Mouse (Mus musculus) left cerebral cortex, adult 18-20 months (tissue): ENCODE results near the gene Col4a2. TPM values are rescaled to one million over a fixed set of nuclear protein-coding genes. Genes with fewer than 3 reads are reported as not detected.
"Not testable (repeated sequence)": the region's sequence is repeated elsewhere in the genome, so short reads cannot be mapped to it uniquely, and the experiment has no call there.

Experiments used
- DNase-seq, 2 experiments: peaks; one replicate each; pipeline ENCODE4 v3.0.0; 2021 to 2022; ENCODE audit warnings: low spot score in 2 of 2, mixed read lengths in 1 of 2
- total RNA-seq, 2 experiments: library from RNA; stranded (reverse); gene quantifications; 2 replicates each; pipeline ENCODE4 v1.2.3; 2021

The Col4a2 gene
- total RNA-seq, 2 experiments from 2014 or later = 40.9 to 45.1 TPM

DNA sequence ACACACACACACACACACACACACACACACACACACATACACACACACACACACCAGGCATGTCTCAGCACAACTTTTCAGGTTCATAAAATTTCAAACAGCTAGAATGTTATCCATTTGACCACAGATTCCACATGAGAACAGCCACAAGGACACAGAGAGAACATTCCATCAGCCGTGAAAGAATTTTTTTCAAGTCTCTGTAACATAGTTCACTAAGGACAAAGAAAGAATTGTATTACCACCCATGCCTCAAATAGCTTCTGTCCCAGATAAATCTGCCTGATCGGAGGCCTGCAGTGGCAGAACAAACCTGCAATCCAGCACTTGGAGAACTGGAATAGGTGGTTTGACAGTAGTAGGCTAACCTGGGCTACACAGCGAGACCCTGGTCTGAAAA, 144.7 kb downstream of the Col4a2 start:
- DNase-seq = no peak

- no peak for DNase-seq
Observed at GRCm38 (mm10) chr8:11457981-11458836, 145.6 kb downstream of the Col4a2 start.

GRCm38 (mm10) chr8:11459016-11459415, 146.4 kb downstream of the Col4a2 start:
- no peak for DNase-seq

DNA sequence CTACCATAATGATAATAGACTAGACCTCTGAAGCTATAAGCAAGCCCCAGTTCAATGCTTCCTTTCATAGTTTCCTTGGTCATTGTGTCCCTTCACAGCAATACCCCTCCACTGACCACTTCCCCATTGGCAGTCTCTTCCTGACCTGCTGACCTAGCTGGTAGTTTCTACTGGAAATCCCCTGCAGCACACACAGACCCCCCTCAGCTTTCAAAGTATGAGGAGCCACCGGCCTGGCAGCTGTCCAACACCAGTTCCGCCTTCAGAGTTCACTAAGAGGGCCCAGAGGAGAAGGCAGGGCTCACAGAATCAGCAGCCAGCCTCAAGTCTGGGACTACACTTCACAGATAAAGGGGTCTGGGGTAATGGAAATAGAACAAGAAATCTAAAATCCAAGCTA, 148.3 kb downstream of the Col4a2 start:
- no peak for DNase-seq

- DNase-seq = no peak
Observed at GRCm38 (mm10) chr8:11461847-11462246, 149.2 kb downstream of the Col4a2 start.

DNA sequence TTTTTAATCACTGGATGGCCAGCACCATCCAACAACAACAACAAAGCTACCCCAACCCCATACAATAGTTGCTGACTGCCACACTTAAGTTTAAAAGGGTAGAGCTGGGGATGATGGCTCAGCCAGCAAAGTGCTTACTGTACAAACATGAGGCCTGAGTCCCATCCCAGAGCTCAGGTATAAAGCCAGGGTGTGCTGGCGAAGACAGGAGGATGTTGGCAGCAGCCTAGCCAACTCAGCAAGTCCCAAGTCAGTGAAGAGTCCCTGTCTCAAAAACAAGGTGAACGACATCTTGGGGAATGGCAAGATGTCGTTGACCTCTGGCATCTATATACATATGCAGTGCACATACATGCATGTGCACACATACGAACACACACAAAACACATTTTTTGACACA, 150.0 kb downstream of the Col4a2 start:
- no peak for DNase-seq

DNA sequence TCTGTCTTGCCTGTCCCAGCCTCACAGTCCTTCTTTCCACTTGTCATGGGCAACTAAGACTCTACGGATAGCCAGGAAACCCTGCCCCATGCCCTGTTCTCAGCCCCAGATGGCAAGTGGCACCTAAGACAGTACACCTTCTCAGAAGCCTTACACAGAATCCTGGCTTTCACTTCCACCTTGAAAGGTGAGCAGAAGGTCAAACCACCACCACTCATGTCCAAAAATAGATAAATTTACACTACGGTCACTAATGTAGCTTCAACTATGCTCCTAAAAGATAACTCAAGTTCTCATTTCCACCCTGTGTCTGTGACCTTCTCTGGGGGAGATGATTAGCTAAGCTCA, 150.9 kb downstream of the Col4a2 start:
- DNase-seq = no peak

GRCm38 (mm10) chr8:11463889-11464706, 151.5 kb downstream of the Col4a2 start:
- DNase-seq = no peak

- no peak for DNase-seq
Observed at GRCm38 (mm10) chr8:11464707-11464964, 152.0 kb downstream of the Col4a2 start.

DNA sequence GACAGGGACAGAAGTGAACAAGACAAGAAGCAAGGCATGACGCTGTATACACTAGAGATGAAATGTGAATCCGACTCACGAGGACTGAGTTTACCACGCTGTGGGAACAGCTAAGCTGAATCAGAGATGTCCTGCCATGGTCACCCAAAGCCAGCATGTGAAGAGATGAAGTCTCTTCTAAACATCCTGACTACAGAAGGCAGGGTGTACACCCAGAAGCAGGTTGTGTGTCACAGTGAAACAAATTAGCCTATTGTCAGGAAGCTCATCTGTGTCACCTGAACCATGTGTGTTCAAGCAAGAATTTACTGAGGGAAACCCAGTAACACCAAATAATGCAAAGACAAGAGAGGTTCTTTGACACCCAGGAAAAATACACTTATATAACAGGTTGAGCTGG, 153.0 kb downstream of the Col4a2 start:
- DNase-seq = no peak

DNA sequence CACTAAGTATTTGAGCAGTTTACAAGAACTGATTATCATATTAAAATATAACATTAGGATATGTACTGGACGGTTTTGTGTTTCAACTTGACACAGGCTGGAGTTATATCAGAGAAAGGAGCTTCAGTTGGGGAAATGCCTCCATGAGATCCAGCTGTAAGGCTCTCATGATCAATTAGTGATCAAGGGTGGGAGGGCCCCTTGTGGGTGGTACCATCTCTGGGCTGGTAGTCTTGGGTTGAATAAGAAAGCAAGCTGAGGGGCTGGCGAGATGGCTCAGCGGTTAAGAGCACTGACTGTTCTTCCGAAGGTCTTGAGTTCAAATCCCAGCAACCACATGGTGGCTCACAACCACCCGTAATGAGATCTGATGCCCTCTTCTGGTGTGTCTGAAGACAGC, 153.9 kb downstream of the Col4a2 start:
- DNase-seq = not testable (repeated sequence)

- DNase-seq = no peak
Observed at GRCm38 (mm10) chr8:11469095-11469494, 156.5 kb downstream of the Col4a2 start.

- no peak for DNase-seq
Observed at GRCm38 (mm10) chr8:11470694-11471093, 158.1 kb downstream of the Col4a2 start.

- no peak for DNase-seq
Observed at GRCm38 (mm10) chr8:11471309-11471708, 158.7 kb downstream of the Col4a2 start.

- DNase-seq = no peak
Observed at GRCm38 (mm10) chr8:11473072-11473471, 160.5 kb downstream of the Col4a2 start.

GRCm38 (mm10) chr8:11475397-11475796, 162.8 kb downstream of the Col4a2 start:
- DNase-seq = no peak

GRCm38 (mm10) chr8:11475876-11476275, 163.3 kb downstream of the Col4a2 start:
- no peak for DNase-seq

GRCm38 (mm10) chr8:11476338-11477177, 164.0 kb downstream of the Col4a2 start:
- DNase-seq = peak; percentile 29 to 36

DNA sequence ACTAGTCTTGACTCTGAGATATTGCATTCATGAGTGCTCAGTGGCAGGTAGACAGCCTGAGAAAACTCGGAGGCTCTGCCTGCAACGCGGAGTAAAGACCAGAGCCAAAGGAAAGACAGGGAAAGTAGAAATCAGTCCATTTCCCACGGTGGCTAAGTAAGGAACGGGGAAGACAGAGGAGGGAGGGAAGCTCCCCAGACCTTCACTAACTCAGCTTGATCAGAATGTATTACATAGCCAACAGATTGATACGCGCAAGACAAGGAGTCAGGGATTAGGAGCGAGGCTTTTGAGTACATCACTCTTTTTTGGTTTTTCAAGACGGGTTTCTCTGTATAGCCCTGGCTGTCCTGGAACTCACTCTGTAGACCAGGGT, 164.6 kb downstream of the Col4a2 start:
- DNase-seq = no peak

DNA sequence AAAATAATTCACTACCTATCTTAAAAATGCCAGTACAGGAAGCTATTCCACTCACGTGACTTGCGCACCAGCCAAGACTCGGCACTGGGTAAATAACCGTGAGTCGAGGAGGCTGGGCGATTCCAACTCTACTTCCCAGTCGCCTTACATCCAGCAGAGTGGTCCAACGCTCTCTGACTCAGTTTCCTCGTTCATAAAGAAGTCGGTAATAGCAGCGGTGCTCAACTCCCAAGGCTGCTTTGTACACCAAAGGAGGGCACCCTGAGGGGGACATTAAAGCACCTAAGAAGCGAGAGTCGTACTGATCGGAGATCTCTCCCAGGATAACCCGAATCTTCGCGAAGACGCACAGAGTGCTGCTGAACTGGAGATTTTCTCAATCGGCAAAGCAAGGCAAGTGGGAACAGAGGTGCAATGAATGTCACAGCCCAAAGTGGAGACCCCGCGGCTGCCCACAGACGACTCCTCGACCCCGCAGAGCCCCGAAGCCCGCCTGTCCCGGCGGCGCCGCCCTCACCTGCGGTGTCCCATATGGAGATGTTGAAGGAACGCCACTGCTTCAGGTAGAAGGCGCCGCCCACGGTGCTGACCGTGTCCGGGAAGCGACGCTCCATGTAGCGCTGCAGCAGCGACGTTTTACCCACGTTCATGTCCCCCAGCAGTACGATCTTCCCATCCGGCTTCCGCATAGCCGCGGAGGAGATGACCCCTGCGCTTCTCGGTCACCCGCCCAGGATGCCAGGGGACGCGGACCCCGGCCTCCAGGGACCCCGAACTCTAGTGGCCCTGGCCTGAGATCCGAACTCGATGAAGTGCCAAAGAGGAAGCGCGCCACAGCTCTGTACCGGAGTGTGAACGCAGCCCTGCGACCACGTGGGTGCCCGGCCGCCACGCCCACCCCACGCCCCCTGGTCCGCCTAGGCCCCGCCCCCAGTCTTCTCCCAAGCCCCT, 165.5 kb downstream of the Col4a2 start, which contains the start of gene Rab20:
TSS of gene Rab20 (minus strand) at position 900 of the 951 bp plus-strand sequence.
- DNase-seq = no peak
